Mouse (Mus musculus): ENCODE measurements around the gene Arhgef39.

DNA sequence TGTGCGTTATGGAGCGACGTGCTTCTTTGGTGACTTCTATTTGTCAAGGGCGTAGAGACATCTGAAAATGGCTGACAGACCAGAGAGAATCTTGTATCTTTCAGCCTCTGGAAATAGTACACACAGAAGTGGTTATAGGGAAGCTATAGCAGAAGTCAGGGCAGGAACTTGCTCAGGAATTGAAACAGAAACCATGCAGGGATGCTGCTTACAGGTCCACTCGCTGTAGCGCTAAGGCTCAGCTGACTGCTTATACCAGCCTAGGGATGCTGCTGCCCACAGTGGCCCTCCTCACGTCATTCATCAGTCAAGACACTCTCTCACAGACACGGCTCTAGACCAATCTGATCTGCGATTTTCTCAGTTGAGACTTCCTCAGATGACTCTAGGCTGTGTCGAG lies 29.2 kb downstream of the Arhgef39 start:
- TF ChIP-seq CTCF (IDR thresholded peaks at IDR 0.05; ENCODE audit: low read depth), result no peak
- TF ChIP-seq EP300 (IDR thresholded peaks at IDR 0.05; ENCODE audit: low read depth), result no peak

Data from liver, embryonic 14.5 days (tissue).